Mouse (Mus musculus): ENCODE measurements around the gene Otc.

- TF ChIP-seq EP300 (optimal IDR thresholded peaks at IDR 0.05), result no peak
- TF ChIP-seq CTCF (IDR thresholded peaks at IDR 0.05; ENCODE audit: low read depth), result no peak
Observed at GRCm38 (mm10) chrX:10318176-10318575, 66.1 kb downstream of the Otc start.
